ENCODE assay signal across 14 mouse cellular contexts in the genomic region with DNA sequence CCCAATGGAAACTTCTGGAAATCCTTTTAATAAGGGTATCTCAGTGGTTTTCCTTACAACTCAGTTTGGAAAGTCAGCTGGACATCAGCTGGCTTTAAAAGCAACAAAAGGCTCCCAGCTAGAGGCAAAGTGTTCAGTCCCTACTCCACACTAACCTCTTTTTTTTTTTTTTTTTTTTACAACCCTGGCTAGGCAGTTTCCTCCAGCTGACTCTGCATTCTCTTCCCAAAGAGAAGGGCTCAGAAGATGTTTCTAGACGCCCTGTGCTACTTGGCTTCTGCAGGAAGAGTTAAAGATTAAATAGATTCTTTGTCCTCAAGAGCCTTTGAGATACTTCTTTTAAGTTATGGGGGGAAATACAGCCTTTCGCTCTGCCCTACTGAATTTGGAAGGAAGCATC.
"Had no signal": no experiment of that assay in that cellular context is flagged by ENCODE, and none has a peak within 500 bp of the region (broad histone marks: within the 10 kb centered on the region; RNA-seq: fewer than 3 reads in every experiment).

No protein-coding gene starts in this region.

- H3K4me3 ChIP-seq: left cerebral cortex, adult 2 months; limb, embryonic 10.5 days; liver, embryonic 15.5 days; megakaryocyte, embryonic 14.5 days; midbrain, embryonic 12.5 days; neural tube, embryonic 15.5 days had no signal

- H3K27ac ChIP-seq: left cerebral cortex, adult 2 months; limb, embryonic 10.5 days; liver, embryonic 15.5 days; midbrain, embryonic 12.5 days; neural tube, embryonic 15.5 days had no signal

- H3K36me3 ChIP-seq: limb, embryonic 10.5 days; liver, embryonic 15.5 days; midbrain, embryonic 12.5 days; neural tube, embryonic 15.5 days had no signal

- H3K4me1 ChIP-seq: midbrain, embryonic 12.5 days; neural tube, embryonic 15.5 days had no signal

- DNase-seq: lung, adult 2 months; lung, postnatal 36 days; right cerebral cortex, adult 18-20 months; right cerebral cortex, postnatal 25 days; thymus, postnatal 4 days had no signal

- ATAC-seq: inflammation-experienced regulatory T-cells, adult 6 months; lung, postnatal 0 days had no signal

- H3K9ac ChIP-seq: liver, embryonic 15.5 days; midbrain, embryonic 12.5 days; neural tube, embryonic 15.5 days had no signal

- H3K27me3 ChIP-seq: liver, embryonic 15.5 days; midbrain, embryonic 12.5 days; neural tube, embryonic 15.5 days had no signal

- H3K9me3 ChIP-seq: limb, embryonic 10.5 days; liver, embryonic 15.5 days; megakaryocyte, embryonic 14.5 days; midbrain, embryonic 12.5 days; neural tube, embryonic 15.5 days had no signal

- H3K4me2 ChIP-seq: liver, embryonic 11.5 days; liver, embryonic 15.5 days; midbrain, embryonic 12.5 days; neural tube, embryonic 15.5 days had no signal
